Mouse (Mus musculus) small intestine, adult 2 months (tissue): ENCODE data around the gene Insl3. TPM values are rescaled to one million over a fixed set of nuclear protein-coding genes. Genes with fewer than 3 reads are reported as not detected.

Experiments used
- H3K27ac ChIP-seq: fragments of 200-500 bp; 2 replicates; pipeline ENCODE4 v1.5.1; 2012; ENCODE audit warnings: low read depth, low read length, control low read depth, inconsistent platforms; ENCODE audit not compliant: insufficient read depth
- H3K27me3 ChIP-seq: fragments of 200-500 bp; 2 replicates; pipeline ENCODE4 v1.6.1; 2012; ENCODE audit warnings: mild to moderate bottlenecking, moderate library complexity, low read length, inconsistent platforms; ENCODE audit not compliant: control insufficient read depth, insufficient read depth
- H3K36me3 ChIP-seq: fragments of 200-500 bp; 2 replicates; pipeline ENCODE4 v1.6.1; 2012; ENCODE audit warnings: mild to moderate bottlenecking, low read length, control low read depth, inconsistent platforms; ENCODE audit not compliant: control insufficient read depth, insufficient read depth
- H3K4me1 ChIP-seq: fragments of 200-500 bp; 2 replicates; pipeline ENCODE4 v1.6.1; 2012; ENCODE audit warnings: low read length, inconsistent platforms, mixed read lengths; ENCODE audit not compliant: control insufficient read depth, insufficient read depth, insufficient read length
- H3K4me3 ChIP-seq: fragments of 200-500 bp; 2 replicates; pipeline ENCODE4 v1.5.1; 2012; ENCODE audit warnings: low read depth, mild to moderate bottlenecking, control low read depth, inconsistent platforms, low read length, moderate library complexity
- CTCF ChIP-seq: fragments of 200-500 bp; IDR thresholded peaks from 2 replicates; pipeline ENCODE4 v1.5.1; 2012; ENCODE audit warnings: low read depth, mild to moderate bottlenecking, control low read depth, inconsistent platforms, low read length, moderate library complexity, mixed read lengths; ENCODE audit not compliant: insufficient replicate concordance, insufficient read length; ENCODE audit errors: extremely low read depth
- POLR2A ChIP-seq: fragments of 200-500 bp; IDR thresholded peaks from 2 replicates; pipeline ENCODE4 v1.6.1; 2012; ENCODE audit warnings: low read depth, mild to moderate bottlenecking, control low read depth, inconsistent platforms, low read length, moderate library complexity
- WGBS: fragments of 180-500 bp; shearing (Covaris S2); methylation state at CpG from one replicate; pipeline ENCODE4 v1.1.7; 2018; 5-methylcytosine and 5-hydroxymethylcytosine counted together
- polyA plus RNA-seq: library from polyadenylated mRNA; depleted of rRNA; stranded (reverse); fragments of >200 nt; gene quantifications from 2 replicates; pipeline ENCODE4 v1.2.3, GENCODE M21; 2012

The Insl3 gene
- polyA plus RNA-seq, 1 experiment, result 30.2 TPM

GRCm38 (mm10) chr8:71665331-71666130 lies 23.5 kb upstream of the Insl3 start:
- TF ChIP-seq POLR2A, result no peak
- no peak for TF ChIP-seq CTCF
- H3K4me1 ChIP-seq, result peaks cover 13% of the 10 kb centered on the region
- H3K27ac ChIP-seq, result no peak overlapping the region
- no peaks in the 10 kb centered on the region for H3K36me3 ChIP-seq
- H3K27me3 ChIP-seq, result peaks cover 8% of the 10 kb centered on the region; the same call in 1 of the 2 replicates
- WGBS, result 3% methylated on average over 22 of the region's 22 CpGs
- H3K4me3 ChIP-seq, result peak overlapping the region; percentile 36; the same call in 1 of the 2 replicates

DNA sequence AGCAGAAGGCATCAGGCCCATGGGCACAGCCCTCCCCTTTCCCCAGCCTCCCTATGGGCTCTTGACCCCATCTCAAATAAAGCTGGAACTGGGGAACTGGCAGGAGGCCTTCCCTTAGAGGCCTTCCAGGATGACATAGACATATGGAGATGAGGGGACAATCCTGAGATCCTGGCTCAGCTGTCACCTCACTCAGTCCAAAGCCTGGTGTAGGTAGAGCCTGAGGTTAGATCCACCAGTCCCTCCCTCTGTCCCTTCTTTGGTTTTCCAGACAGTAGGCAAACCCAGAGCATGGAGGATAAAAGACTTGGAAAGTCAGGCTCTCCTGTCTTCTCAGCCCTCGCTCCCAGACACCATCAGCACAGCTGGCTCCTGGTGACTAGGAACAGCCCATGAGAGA lies 22.2 kb upstream of the Insl3 start:
- no peak overlapping the region for H3K4me3 ChIP-seq
- peaks cover 14% of the 10 kb centered on the region; the same call in 1 of the 2 replicates for H3K27me3 ChIP-seq
- WGBS, result 56% methylated on average over 1 of the region's 1 CpGs
- H3K36me3 ChIP-seq, result no peaks in the 10 kb centered on the region
- no peak overlapping the region for H3K27ac ChIP-seq
- H3K4me1 ChIP-seq, result peaks cover 21% of the 10 kb centered on the region
- TF ChIP-seq CTCF (no peak), POLR2A (no peak)

- Histone ChIP-seq H3K36me3 (no peaks in the 10 kb centered on the region), H3K4me3 (no peak overlapping the region), H3K27me3 (peaks cover 14% of the 10 kb centered on the region; the same call in 1 of the 2 replicates), H3K4me1 (peaks cover 21% of the 10 kb centered on the region), H3K27ac (no peak overlapping the region)
- TF ChIP-seq POLR2A (no peak), CTCF (no peak)
- WGBS, result 63% methylated on average over 5 of the region's 5 CpGs
Observed at GRCm38 (mm10) chr8:71667256-71667655, 21.8 kb upstream of the Insl3 start.

GRCm38 (mm10) chr8:71668220-71668975 lies 20.6 kb upstream of the Insl3 start:
- H3K4me1 ChIP-seq, result peaks cover 21% of the 10 kb centered on the region
- H3K36me3 ChIP-seq, result no peaks in the 10 kb centered on the region
- WGBS, result 4% methylated on average over 21 of the region's 21 CpGs
- no peak for TF ChIP-seq CTCF
- TF ChIP-seq POLR2A, result no peak
- H3K4me3 ChIP-seq, result 0 out of 2 replicates have a peak overlapping the region, but pooled peaks have one; percentile 16
- peaks cover 14% of the 10 kb centered on the region; the same call in 1 of the 2 replicates for H3K27me3 ChIP-seq
- no peak overlapping the region for H3K27ac ChIP-seq

DNA sequence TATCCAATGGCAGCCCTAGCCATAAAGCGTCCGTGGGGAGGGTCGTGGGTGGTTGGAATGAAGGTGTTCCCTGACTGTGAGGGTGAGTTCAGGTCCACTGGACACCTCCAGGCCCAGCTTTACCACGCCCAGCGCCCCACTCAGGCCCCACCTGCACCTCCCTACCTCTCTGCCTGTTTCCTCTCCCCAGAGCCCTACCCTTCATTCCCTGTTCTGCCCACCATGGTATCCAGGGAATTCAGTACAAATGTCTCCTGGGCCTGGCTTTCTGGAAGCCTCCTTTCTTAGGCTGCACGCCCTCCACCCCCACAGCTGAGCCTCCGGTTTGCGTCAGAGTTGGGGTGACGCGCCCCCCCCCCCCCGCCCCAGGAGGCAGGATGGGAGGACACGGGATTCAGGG lies 18.8 kb upstream of the Insl3 start:
- Histone ChIP-seq H3K4me3 (peak overlapping the region; percentile 63; the same call in 1 of the 2 replicates), H3K27me3 (peaks cover 14% of the 10 kb centered on the region; the same call in 1 of the 2 replicates), H3K27ac (no peak overlapping the region), H3K4me1 (peaks cover 21% of the 10 kb centered on the region), H3K36me3 (no peaks in the 10 kb centered on the region)
- TF ChIP-seq CTCF (no peak), POLR2A (no peak)
- 16% methylated on average over 12 of the region's 12 CpGs for WGBS

GRCm38 (mm10) chr8:71670621-71671548 lies 18.1 kb upstream of the Insl3 start:
- H3K36me3 ChIP-seq, result no peaks in the 10 kb centered on the region
- no peak for TF ChIP-seq CTCF
- no peak for TF ChIP-seq POLR2A
- H3K27ac ChIP-seq, result no peak overlapping the region
- peaks cover 17% of the 10 kb centered on the region for H3K4me1 ChIP-seq
- peak overlapping the region; percentile 63 for H3K4me3 ChIP-seq
- 1% methylated on average over 63 of the region's 64 CpGs for WGBS
- H3K27me3 ChIP-seq, result peaks cover 14% of the 10 kb centered on the region; the same call in 1 of the 2 replicates

GRCm38 (mm10) chr8:71671549-71671965 lies 17.5 kb upstream of the Insl3 start, which contains the start of gene Unc13a:
TSS of gene Unc13a (minus strand) at chr8:71671757.
- peaks cover 16% of the 10 kb centered on the region for H3K4me1 ChIP-seq
- 0 out of 2 replicates have a peak, but pooled peaks cover 10% of the 10 kb centered on the region for H3K27me3 ChIP-seq
- H3K36me3 ChIP-seq, result no peaks in the 10 kb centered on the region
- H3K27ac ChIP-seq, result no peak within 1 kb of the TSS
- no peak for TF ChIP-seq POLR2A
- under 1% methylated on average over 42 of the region's 42 CpGs for WGBS
- peak within 1 kb of the TSS; percentile 63 for H3K4me3 ChIP-seq
